Mouse (Mus musculus): ENCODE measurements at regions not wholly inside any gene's neighbourhood (a gene's known extent, or its start where the extent isn't known, plus 50 kb on each side); places are given as distances from the start of the nearest gene placed in this dataset.

- 27% methylated on average over 8 of the region's 8 CpGs for WGBS
- DNase-seq (ENCODE audit: low read depth, low spot score): no peak
Measured at GRCm38 (mm10) chr11:114127426-114127825, 60.6 kb upstream of the Sdk2 start.

- 47% methylated on average over 13 of the region's 13 CpGs for WGBS
- no peak for DNase-seq (ENCODE audit: low read depth, low spot score)
Measured at GRCm38 (mm10) chr11:114122175-114122574, 55.3 kb upstream of the Sdk2 start.

DNA sequence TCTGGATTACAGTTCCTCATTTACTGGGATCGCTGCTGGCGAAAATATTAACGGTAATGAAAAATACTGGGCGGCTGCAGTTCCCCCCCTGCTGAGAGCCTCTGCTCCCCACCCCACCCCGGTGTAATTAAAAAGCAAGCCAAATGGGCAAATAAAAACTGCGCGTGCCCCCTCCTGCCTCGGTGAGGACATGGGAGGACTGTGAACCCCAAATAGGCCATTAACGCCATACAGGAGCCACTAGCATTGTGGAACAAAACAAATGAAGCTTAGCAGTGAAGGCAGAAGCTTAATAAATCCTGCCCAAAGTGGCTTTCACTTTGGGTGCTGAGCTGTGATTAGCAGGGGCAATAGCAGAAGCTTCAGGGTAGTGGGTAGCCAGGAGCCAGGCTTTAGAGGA, 52.3 kb upstream of the Sdk2 start:
- DNase-seq (ENCODE audit: low read depth, low spot score): no peak
- 76% methylated on average over 9 of the region's 9 CpGs for WGBS

Measured in large intestine, adult 2 months (tissue).